Mouse (Mus musculus) ES-E14 (cell line): ENCODE results near the gene Cdkl1.

Experiments used
- CHD2 ChIP-seq: IDR thresholded peaks from 2 replicates; pipeline ENCODE4 v1.6.1; 2014; ENCODE audit warnings: mild to moderate bottlenecking, low read depth, low read length, inconsistent platforms
- MAFK ChIP-seq: IDR thresholded peaks from 2 replicates; pipeline ENCODE4 v1.6.1; 2014; ENCODE audit warnings: mild to moderate bottlenecking, low read depth, low read length, inconsistent platforms; ENCODE audit not compliant: insufficient read depth
- ZC3H11A ChIP-seq: IDR thresholded peaks from 2 replicates; pipeline ENCODE4 v1.6.1; 2012; ENCODE audit warnings: low read depth, mild to moderate bottlenecking, inconsistent platforms, low read length, borderline replicate concordance

DNA sequence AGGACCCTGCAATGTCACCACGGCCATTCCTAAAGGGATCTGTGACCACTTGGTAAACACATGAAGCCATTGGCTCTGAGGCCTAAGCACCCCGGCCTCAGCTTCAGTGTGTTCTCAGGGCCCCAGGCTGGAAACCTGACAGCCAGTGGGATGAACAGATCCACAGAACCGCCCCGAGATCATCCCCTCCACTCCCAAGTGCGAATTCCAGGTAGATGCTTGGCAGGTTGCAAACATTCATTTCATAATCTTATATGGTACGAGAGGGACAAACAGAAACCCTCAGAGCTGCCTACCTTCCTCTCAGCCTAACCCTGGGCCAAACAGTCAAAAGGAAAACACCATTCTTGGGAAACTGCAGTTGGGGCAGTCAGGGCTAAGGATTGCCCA is 13.7 kb downstream of the Cdkl1 start:
- TF ChIP-seq MAFK (no peak), CHD2 (no peak), ZC3H11A (no peak)
